Mouse (Mus musculus): ENCODE data around the gene Gm9936.

GRCm38 (mm10) chr5:114875858-114876257, 17.4 kb upstream of the Gm9936 start:
- TF ChIP-seq CTCF (IDR thresholded peaks at IDR 0.05; ENCODE audit: control insufficient read depth, insufficient read depth, low read length) (peak; percentile 63), POLR2A (IDR thresholded peaks at IDR 0.05; ENCODE audit: borderline replicate concordance, control insufficient read depth, low read depth, low read length) (no peak)
